Comparison of ENCODE assay signal across 11 mouse cellular contexts in the genomic region with DNA sequence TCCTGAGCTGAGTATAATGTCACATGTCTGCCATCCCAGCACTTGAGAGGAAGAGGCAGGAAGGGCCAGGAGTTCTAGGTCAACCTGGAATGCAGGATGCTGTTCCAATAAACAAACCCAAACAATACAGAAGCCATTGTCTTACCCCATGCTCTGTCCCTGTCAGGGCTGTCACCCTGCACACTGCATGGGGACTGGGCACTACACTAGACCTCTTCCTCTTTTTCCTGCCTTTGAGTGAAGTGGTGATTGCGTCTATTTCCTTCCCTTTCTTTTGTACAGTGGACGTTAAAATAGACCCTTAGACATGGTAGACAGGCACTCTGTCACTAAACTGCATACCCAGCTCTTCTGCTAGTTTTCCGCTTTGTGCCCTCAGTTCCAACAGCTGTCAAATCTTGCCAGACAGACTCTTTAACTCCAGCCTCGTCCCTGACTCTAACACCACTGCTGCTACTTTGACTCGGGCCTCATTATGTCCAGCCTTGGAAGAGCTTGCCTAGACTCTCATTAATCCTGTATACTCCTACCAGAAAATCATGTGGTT. TPM values are rescaled to one million over a fixed set of nuclear protein-coding genes. Genes with fewer than 3 reads are reported as not detected.
DNase-seq lines count a peak whose midpoint lies in the region; ATAC-seq and TF ChIP-seq lines count a peak whose summit lies in the region.
"Had no signal": no experiment of that assay in that cellular context is flagged by ENCODE, and none has a peak within 500 bp of the region (broad histone marks: within the 10 kb centered on the region; RNA-seq: fewer than 3 reads in every experiment).

No protein-coding gene starts in this region.

- no peaks in the 10 kb centered on the region for H3K9me3 ChIP-seq in kidney, postnatal 0 days (replicated peaks; ENCODE audit: low read length)
- no peaks in the 10 kb centered on the region for H3K9me3 ChIP-seq in MEL (replicated peaks; ENCODE audit: insufficient read depth, low read length)

- no peak for TF ChIP-seq POLR2A in MEL (IDR thresholded peaks at IDR 0.05; ENCODE audit: control insufficient read depth in 1 of 2, insufficient read depth in 1 of 2, low read depth in 1 of 2, low read length in 2 of 2, poor library complexity in 1 of 2)

- H3K4me1 ChIP-seq in kidney, postnatal 0 days (replicated peaks; ENCODE audit: insufficient read depth, low read length), result no peaks in the 10 kb centered on the region
- H3K4me1 ChIP-seq in MEL (ENCODE audit: control insufficient read depth in 1 of 2, insufficient read depth in 2 of 2, low read length in 2 of 2), result peaks cover 0 to 2% of the 10 kb centered on the region in 2 experiments; a peak in 2 of 4 replicates

- H3K27me3 ChIP-seq in kidney, postnatal 0 days (ENCODE audit: insufficient read depth, low read length), result no peaks in the 10 kb centered on the region
- H3K27me3 ChIP-seq in MEL (ENCODE audit: control insufficient read depth in 1 of 2, insufficient read depth in 2 of 2, low read length in 2 of 2), result no peaks in the 10 kb centered on the region

- no peak for ATAC-seq in kidney, postnatal 0 days (replicated peaks; ENCODE audit: low FRiP score, low read depth)
- ATAC-seq in common myeloid progenitor, adult 5-6 weeks (replicated peaks; ENCODE audit: low read depth, poor library complexity, severe bottlenecking), result peak; percentile 97

- H3K79me2 ChIP-seq in MEL (ENCODE audit: control insufficient read depth, insufficient read depth, low read length, poor library complexity), result peaks cover 1% of the 10 kb centered on the region; the same call in 1 of the 2 replicates

- H3K4me3 ChIP-seq in kidney, postnatal 0 days (replicated peaks; ENCODE audit: low read depth, low read length), result no peak overlapping the region
- no peak overlapping the region for H3K4me3 ChIP-seq in MEL (ENCODE audit: control insufficient read depth in 1 of 2, insufficient read depth in 1 of 2, low read depth in 2 of 2, low read length in 2 of 2)

- peaks cover 27% of the 10 kb centered on the region for H3K36me3 ChIP-seq in kidney, postnatal 0 days (ENCODE audit: insufficient read depth, low read length)
- H3K36me3 ChIP-seq in MEL (ENCODE audit: control insufficient read depth in 1 of 2, insufficient read depth in 2 of 2, low read length in 2 of 2), result peaks cover 5% of the 10 kb centered on the region in 2 experiments

- peak in 1 of 2 experiments; percentile 73; a peak in 2 of 4 replicates for TF ChIP-seq EP300 in MEL (IDR thresholded peaks at IDR 0.05; ENCODE audit: low read depth in 1 of 2, low read length in 2 of 2)

- H3K4me2 ChIP-seq in kidney, postnatal 0 days (ENCODE audit: low read length), result no peak overlapping the region

- no peak for TF ChIP-seq CTCF in kidney, postnatal 0 days (IDR thresholded peaks at IDR 0.05; ENCODE audit: low read depth)
- no peak for TF ChIP-seq CTCF in MEL (IDR thresholded peaks at IDR 0.05 in 2 of 3, conservative IDR thresholded peaks at IDR 0.05 in 1 of 3; ENCODE audit: control insufficient read depth in 1 of 3, insufficient read depth in 1 of 3, low read depth in 2 of 3, low read length in 3 of 3, poor library complexity in 1 of 3, severe bottlenecking in 1 of 3)

- WGBS in kidney, postnatal 0 days, result 73% methylated on average over 5 of the region's 5 CpGs

- no peak overlapping the region for H3K27ac ChIP-seq in kidney, postnatal 0 days
- H3K27ac ChIP-seq in MEL (ENCODE audit: control insufficient read depth, low read depth, low read length), result no peak overlapping the region

- H3K9ac ChIP-seq in kidney, postnatal 0 days (ENCODE audit: low read depth, low read length), result no peak overlapping the region
- no peak overlapping the region for H3K9ac ChIP-seq in MEL (ENCODE audit: control insufficient read depth, low read depth, low read length, poor library complexity, severe bottlenecking)

- DNase-seq in kidney, postnatal 0 days (ENCODE audit: low spot score), result peak; percentile 41
- no peak for DNase-seq in kidney, adult 8-10 months
- DNase-seq in MEL (ENCODE audit: low read depth, low spot score), result peak; percentile 55
- DNase-seq in lung, postnatal 10 days, result peak; percentile 54
- no peak for DNase-seq in left cerebral cortex, adult 8-10 months (ENCODE audit: low spot score in 2 of 2)
- DNase-seq in thymus, postnatal 4 days, result no peak
- DNase-seq: adrenal gland, adult 2 months; cerebellum, adult 9-10 months; right cerebral cortex, postnatal 14 days; thymus, postnatal 14 days had no signal

- no peak for TF ChIP-seq RAD21 in MEL (IDR thresholded peaks at IDR 0.05; ENCODE audit: low read depth, low read length)

TF ChIP-seq in MEL, 35 proteins besides CTCF, POLR2A, EP300 and RAD21:
- TF ChIP-seq ZKSCAN1 (IDR thresholded peaks at IDR 0.05; ENCODE audit: low read depth, low read length), result no peak
- 0 out of 2 replicates have a peak, but pooled peaks have one; percentile 21 for TF ChIP-seq JUND (IDR thresholded peaks at IDR 0.05; ENCODE audit: low read depth, low read length)
- 0 out of 2 replicates have a peak, but pooled peaks have one; percentile 7 for TF ChIP-seq ETS1 (IDR thresholded peaks at IDR 0.05; ENCODE audit: low read depth, low read length)
TF ChIP-seq in MEL: peak in this region for 2.

RNA-seq across cellular contexts. Expression of a gene that starts 13.9 kb away (rescaled TPM):
- polyA plus RNA-seq in kidney, postnatal 0 days (2015; fragmentation: Nextera tagmentation; extraction: Ambion mirVana), result 21.9 and 24.3 TPM in 2 replicates
- total RNA-seq in MEL (2012; rRNA removed), result 9.9 and 12.0 TPM in 2 replicates
- 10 to 100 TPM in 1 of 2 experiments, not detected in 1; 29.6 TPM for polyA plus RNA-seq in MEL (2012; ENCODE audit: insufficient read depth in 1 of 2, insufficient read length in 2 of 2, low read depth in 1 of 2, low replicate concordance in 2 of 2, missing spikeins in 1 of 2)
- 23.2 and 26.9 TPM in 2 replicates for total RNA-seq in common myeloid progenitor, adult 5-6 weeks (2017)
- total RNA-seq in left cerebral cortex, adult 8-10 months (2022), result 10 to 100 TPM; 18.9 to 24.7 (median 20.2) TPM

RNA-seq across cellular contexts. Expression of a gene that starts 26.7 kb away (rescaled TPM):
- polyA plus RNA-seq in kidney, postnatal 0 days (2015; fragmentation: Nextera tagmentation; extraction: Ambion mirVana), result 38.1 and 39.0 TPM in 2 replicates
- total RNA-seq in MEL (2012; rRNA removed), result 56.7 and 62.6 TPM in 2 replicates
- polyA plus RNA-seq in MEL (2012; ENCODE audit: insufficient read depth in 1 of 2, insufficient read length in 2 of 2, low read depth in 1 of 2, low replicate concordance in 2 of 2, missing spikeins in 1 of 2), result 10 to 100 TPM in 1 of 2 experiments, not detected in 1; 76.4 TPM
- 30.2 and 45.8 TPM in 2 replicates for total RNA-seq in common myeloid progenitor, adult 5-6 weeks (2017)
- 10 to 100 TPM; 15.7 to 22.4 (median 20.4) TPM for total RNA-seq in left cerebral cortex, adult 8-10 months (2022)

RNA-seq across cellular contexts. Expression of a gene that starts 35.4 kb away (rescaled TPM):
- polyA plus RNA-seq in kidney, postnatal 0 days (2015; fragmentation: Nextera tagmentation; extraction: Ambion mirVana), result 87.7 and 89.4 TPM in 2 replicates
- 78.2 and 80.4 TPM in 2 replicates for total RNA-seq in MEL (2012; rRNA removed)
- polyA plus RNA-seq in MEL (2012; ENCODE audit: insufficient read depth in 1 of 2, insufficient read length in 2 of 2, low read depth in 1 of 2, low replicate concordance in 2 of 2, missing spikeins in 1 of 2), result 100 to 1,000 TPM; 103 to 979 TPM
- total RNA-seq in common myeloid progenitor, adult 5-6 weeks (2017), result 61.5 and 70.9 TPM in 2 replicates
- total RNA-seq in left cerebral cortex, adult 8-10 months (2022), result 10 to 100 TPM; 40.1 to 43.4 (median 41.4) TPM

RNA-seq across cellular contexts. Expression of a gene that starts 55.7 kb away (rescaled TPM):
- 2.4 and 3.0 TPM in 2 replicates for polyA plus RNA-seq in kidney, postnatal 0 days (2015; fragmentation: Nextera tagmentation; extraction: Ambion mirVana)
- total RNA-seq in MEL (2012; rRNA removed), result 0.52 and 0.85 TPM in 2 replicates
- polyA plus RNA-seq in MEL (2012; ENCODE audit: insufficient read depth in 1 of 2, insufficient read length in 2 of 2, low read depth in 1 of 2, low replicate concordance in 2 of 2, missing spikeins in 1 of 2), result under 1 TPM in 1 of 2 experiments, not detected in 1; 0.40 TPM
- not detected in 2 replicates for total RNA-seq in common myeloid progenitor, adult 5-6 weeks (2017)
- 1 to 10 TPM; 1.5 to 3.3 (median 2.3) TPM for total RNA-seq in left cerebral cortex, adult 8-10 months (2022)

Comparison
In these comparisons a context has a peak if more than half of its experiments do, and no peak if none do; other contexts are left out.
1. DNase-seq: peak in kidney, postnatal 0 days (single experiment), MEL (single experiment) and lung, postnatal 10 days (single experiment); none in kidney, adult 8-10 months (0 of 2), left cerebral cortex, adult 8-10 months (0 of 2) and thymus, postnatal 4 days (single experiment).